Mouse (Mus musculus): ENCODE data around the gene Hpn.

Gene Hpn

DNA sequence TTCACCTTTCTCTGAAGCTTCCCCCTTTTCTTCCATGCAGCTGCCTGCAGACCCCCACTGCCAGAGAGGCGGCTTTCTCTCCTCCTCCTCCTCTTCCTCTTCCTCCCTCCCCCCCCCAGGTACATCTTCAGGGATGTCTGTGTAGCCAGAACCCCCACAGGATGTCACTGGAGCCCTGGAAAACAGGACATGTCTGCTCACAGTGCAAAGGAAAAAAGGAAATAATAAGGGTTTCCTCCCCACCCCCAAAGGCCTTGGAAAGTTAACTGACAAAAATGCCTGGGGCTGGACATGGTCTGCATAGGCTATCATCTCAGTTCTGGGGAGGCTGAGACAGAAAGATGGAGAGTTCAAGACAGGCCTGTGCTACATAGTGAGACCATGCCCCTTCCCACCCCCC lies 34.0 kb downstream of the Hpn start:
- DNase-seq (ENCODE audit: low spot score), result no peak

DNA sequence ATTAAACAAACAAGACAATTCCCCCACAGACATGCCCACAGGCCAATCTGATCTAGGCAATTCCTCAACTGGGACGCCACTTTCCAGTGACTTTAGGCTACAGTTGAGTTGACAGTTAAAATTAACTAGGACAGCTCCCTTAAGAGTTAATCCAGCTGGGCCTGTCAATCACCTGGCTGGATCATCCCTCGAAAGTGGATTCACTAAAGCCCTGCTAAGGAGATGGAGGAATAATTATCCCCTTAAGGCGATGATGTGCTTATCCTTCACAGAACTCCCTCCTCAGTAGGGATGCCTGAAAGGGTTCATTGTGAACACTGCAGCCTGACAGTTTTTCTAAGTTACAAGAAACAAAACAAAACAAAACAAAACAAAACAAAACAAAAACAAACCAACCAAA lies 34.5 kb downstream of the Hpn start:
- DNase-seq (ENCODE audit: low spot score), result no peak

DNA sequence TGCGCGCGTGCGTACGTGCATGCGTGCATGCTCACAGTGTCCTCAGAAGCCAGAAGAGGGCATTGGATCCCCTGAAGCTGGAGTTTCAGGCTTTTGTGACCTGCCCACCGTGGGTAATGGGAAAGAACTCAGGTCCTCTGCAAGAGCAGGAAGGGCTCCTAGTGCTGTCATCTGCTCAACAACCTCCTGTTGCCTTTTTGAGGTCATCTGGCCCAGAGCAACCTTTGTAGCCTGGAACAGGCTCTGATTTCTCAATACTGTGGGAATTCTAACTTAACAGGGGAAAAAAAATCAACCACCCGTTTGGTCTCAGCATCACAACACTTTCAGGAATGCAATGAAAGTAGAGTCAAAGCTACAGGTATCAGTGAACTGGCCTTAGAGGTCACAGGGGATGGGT lies 35.4 kb downstream of the Hpn start:
- no peak for DNase-seq (ENCODE audit: low spot score)

DNA sequence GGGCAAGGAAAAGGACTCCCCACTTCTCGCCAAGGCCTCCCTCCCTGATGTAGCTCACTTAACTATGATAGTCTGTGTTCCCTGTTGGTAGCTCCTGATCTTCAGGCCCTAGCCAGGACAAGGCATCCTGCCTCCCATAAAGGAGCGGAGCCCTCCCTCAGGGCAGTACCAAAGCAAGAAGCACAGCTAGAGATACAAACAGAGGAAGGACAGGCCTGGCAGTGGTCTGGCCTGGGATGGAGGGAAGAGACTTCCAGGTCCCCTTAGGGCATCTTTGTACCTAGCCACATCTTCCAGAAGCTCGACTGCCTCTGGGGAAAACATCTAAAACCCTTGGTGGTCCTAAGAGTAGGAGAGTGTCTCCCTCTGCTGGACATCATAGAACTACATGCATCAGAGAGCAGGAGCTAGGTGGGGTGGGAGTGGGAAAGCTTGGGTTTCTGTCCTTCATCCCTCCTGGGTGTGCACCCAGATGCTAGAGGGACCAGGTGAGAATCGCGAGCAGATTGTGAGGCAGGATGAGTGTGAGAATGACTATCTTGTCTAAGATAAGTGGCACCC lies 37.1 kb downstream of the Hpn start:
- no peak for DNase-seq (ENCODE audit: low spot score)

DNA sequence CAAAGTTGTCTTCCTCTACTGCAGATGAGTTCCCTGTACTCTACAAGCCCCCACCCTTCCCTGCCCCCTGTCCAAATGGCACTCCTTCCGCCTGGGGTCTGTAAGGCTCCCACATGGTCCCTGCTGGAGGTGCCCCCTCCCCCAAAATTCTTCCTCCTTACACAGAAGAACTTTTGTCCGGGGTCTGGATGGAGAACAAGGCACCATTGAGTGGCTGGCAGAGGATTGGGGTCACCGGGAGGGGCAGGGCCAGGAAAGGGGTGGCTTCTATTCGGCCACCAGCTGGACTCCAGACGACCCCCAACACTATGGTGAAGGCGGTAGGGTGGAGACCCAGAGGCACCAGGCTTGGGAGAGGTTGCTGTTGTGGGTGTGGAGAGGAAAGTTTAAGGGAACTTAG lies 37.6 kb downstream of the Hpn start:
- DNase-seq (ENCODE audit: low spot score), result no peak

DNA sequence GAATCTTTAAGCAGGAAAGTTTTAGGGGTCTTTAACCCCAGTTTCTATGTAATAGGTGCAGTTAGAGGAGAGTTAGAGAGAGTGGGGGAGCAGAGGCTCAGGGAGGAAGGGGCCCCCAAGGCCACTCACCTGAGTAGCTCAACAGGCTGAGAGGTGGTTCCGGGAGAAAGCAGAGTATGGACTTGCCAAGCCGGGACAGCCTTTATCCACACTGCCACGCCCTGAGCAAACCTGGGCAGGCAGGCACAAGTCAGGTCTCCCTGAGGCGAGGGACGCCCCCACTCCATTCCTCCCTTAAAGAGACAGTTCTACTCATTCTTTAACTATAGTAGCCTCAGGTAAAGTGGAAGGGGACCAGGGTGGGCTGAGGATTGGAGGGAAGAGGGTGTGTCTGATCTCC lies 38.6 kb downstream of the Hpn start, which contains the start of gene Fxyd3:
Gene Fxyd3 (minus strand): TSS at position 213 of the 400 bp plus-strand sequence.
- no peak for DNase-seq (ENCODE audit: low spot score)

DNA sequence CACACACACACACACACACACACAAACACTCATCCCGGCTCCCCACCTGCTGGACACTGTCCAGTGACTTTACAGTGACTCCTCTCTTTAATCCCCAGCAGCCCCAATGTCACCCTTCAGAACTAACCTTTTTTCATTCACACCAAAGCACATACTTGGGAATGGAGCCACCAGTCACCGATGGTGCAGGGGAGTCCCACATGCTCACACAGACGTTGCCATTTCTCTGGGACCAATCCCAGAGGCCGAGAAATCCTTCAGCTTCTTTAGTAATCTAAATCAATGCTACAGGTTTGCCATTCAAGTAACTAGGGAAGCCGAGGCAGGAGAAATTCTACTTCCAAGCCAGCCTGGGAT lies 40.4 kb downstream of the Hpn start:
- DNase-seq (ENCODE audit: low spot score), result no peak

DNA sequence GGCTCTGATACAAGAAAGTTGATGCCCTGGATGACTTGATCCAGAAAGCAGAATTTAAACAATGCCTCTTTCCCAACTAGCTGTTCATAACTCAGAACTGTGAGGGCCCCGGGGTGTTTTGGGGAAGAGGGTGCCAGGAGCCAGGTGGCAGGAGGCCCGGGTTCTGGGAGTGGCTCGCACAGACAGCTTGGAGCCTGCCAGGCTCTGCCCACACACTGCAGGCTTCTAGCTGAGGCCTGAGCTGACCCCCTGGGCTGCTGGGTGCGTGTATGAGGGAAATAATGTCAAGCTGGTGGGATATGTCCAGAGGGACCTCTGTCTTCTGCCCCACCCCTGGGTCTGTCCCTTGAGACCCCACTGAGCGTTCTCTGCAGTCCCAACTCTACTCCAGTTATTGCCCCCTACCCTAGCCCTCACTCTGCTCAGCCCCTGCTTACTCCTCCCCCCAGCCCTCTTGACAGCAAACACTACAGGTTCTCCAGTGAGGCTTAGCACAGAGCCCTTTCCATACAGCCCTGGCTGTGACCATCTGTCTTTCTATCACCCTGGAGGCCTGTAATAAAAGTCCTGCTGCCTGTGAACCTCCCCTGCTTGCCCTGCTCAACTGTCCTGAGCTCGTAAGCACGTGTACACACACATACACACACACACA lies 40.9 kb downstream of the Hpn start:
- DNase-seq (ENCODE audit: low spot score), result peak; percentile 60

DNA sequence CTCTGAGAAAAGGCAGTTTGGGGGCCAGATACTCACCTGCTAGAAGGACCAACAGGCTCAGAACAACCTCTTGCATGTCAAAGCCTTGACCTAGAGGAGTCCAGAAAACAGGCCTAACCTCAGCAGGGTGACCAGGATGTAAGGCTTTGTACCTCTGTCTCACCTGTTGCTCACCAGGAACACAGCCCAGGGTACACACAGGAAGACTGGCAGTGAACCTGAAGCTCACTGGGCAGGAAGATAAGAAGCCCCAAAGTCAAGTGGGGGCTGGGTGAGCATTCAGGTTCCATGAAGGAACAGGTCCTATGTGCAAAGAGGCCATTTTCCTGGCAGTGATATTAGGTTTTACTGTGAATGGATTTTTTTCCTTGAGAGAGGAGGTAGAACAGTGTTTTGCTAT lies 41.5 kb downstream of the Hpn start:
- no peak for DNase-seq (ENCODE audit: low spot score)

DNA sequence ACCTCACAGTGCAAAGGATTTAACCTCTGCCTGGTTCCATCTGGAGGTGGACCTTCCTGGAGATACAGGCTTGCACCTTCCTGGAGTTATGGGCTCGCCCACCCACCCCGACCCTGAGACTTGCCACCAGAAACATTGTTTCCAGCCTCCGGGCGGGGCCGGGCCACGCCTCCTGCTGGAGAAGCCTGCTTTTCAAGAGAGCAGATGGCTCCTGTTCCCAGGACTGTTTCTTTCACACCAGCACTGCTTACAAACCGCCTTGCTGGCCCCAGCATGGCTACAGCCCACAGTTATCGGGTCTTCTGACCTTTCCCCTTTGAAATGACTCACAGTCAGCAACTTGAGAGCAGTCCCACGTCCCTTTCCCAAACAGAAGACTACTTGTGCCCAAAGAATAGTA lies 42.8 kb downstream of the Hpn start:
- no peak for DNase-seq (ENCODE audit: low spot score)

DNA sequence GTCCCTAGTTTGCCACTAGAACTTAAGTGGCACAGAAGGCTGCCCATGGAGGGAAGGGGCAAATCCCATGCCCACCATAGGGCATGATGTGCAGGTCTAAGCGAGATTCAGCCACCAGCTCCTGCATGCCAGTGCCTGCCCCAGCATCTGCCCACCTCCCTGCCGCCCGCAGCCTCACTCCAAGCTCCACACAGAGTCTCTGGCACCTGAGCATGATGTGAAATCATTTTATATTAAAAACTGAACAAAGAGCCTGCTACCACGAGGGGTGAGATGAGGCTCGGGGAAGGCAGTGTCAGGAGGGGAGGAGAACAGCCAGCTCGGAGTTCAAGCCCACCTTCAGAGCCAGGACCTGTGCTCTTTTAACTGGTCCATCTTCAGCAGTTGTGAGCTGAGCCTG lies 44.8 kb downstream of the Hpn start:
- DNase-seq (ENCODE audit: low spot score), result no peak

DNA sequence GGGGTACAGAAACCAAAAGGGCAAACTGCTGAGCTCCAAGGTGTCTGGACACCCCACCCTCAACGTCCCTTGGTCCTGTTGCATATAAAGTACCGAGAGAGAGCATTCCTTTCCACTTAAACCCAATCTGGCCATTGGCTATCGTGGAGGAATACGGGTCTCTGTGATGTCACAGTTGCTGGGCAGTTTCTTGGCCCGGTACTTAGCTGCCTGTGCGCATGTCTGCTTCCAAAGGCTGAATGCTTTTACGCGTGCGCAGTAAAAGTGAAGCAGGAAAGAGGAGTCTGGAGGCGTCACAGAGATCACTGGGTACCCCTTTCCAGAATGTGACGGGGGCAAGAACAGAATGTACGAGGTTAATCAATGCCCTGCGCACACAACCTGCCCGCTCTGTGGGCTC lies 45.6 kb downstream of the Hpn start:
- DNase-seq (ENCODE audit: low spot score), result no peak

DNA sequence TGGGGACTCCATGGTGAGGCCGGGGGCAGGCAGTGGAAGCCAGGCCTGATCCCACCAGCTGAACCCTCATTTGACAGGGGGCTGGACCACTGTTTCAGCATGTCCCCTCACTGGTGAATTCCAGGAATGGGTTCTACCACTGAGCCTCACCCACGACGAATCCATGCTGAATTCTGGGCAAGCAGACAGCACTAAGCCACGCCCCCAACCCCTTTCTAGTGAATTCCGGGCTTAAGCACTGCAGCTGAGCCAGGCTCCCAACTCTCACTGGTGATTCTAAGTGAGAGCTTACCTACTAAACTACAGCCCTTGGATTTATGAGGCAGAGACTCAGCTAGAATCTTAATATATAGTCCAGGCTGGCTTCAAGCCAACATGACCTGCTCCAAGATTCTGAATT lies 47.3 kb downstream of the Hpn start:
- DNase-seq (ENCODE audit: low spot score), result peak; percentile 75

DNA sequence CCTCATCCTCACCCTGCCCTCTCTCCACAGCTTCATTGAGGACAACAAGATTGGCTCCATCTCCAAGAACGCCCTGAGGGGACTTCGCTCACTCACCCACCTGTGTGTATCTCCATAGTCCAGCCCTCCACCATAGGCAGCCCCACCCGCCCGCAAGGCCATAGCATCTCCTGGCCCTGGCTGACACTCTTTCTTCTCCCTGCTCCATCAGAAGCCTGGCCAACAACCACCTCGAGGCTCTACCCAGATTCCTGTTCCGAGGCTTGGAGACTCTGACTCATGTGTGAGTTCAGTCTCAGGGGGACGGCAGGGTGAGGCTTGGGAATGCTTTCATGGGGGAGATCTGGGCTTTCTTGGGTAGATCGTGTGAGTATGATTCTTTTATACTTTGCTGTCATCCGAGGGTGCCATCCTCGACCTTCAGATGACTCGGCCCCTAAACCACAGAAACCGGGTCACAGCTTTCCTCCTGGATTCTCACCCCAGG lies 52.0 kb downstream of the Hpn start:
- DNase-seq (ENCODE audit: low spot score), result no peak

DNA sequence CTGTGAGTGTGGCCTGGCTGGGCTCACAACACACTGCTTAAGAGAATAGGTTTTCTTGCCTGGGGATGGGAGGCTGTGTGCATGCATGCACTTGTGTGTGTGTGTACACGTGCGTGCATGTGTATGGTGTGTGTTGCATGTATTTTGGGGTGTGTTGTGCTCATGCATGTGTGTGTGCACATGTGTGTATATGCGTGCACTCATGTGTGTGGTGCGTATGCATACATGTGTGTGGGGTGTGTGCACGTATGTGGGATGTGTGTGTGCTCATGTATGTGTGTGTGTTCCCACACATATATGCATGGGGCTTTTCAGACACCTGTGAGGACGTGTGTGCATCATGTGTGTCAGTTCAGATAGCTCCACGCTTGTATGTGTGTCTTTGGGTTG lies 54.5 kb downstream of the Hpn start:
- no peak for DNase-seq (ENCODE audit: low spot score)

DNA sequence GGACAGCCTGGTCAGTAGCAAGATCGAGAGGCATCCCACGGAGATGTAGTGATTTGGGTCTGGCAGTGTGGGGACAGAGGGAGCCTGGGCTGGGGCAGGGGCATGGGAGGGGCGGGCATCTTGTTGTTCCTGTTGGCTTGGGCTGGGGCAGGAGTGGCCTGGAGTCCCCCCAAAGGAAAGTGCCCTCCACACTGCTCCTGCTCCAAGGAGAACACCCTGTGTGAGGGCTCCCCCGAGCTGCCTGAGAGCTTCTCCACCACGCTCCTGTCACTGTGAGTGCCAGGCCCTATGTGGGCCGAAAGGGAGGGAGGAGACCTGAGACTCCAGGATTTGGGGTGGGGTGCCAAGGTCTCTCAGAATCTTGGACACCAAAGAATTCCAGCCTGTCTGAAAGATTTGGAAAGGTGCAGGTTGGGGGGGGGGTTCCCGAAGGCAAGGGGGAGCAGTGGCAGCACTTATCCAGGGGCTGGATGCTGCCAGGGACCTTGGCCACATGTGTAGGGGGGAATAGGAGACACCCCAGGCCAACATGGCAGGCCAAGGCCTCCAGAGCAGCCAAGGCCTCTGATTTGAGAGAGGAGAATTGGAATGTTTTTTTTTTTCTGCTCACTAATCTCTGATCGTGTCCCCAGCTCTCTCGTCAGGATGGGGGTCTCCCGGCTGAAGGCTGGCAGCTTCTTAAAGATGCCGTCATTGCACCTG lies 55.0 kb downstream of the Hpn start:
- DNase-seq (ENCODE audit: low spot score), result peak; percentile 53

DNA sequence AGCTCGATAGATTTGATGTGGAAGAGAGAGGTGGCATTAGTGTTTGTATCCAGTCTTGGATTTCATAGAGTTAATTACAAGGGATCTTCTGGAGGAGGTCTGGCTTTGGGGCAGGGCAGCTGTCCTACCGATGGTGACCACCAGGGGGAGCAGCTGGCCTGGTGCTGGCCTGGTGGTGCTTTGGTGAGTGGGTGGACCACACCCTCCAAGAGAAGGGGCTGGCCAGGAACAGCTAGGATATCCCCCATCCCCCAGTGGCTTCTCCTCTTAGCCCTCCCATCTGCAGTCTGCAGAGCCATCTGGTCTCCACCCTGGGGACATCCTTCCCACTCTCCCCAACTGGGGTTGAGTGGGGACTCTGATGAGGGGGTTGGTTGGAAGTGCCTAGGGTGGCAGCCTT lies 56.0 kb downstream of the Hpn start, which contains the start of gene Lgi4:
Gene Lgi4 (plus strand): TSS at position 235 of the 400 bp plus-strand sequence.
- DNase-seq (ENCODE audit: low spot score), result peak; percentile 95

DNA sequence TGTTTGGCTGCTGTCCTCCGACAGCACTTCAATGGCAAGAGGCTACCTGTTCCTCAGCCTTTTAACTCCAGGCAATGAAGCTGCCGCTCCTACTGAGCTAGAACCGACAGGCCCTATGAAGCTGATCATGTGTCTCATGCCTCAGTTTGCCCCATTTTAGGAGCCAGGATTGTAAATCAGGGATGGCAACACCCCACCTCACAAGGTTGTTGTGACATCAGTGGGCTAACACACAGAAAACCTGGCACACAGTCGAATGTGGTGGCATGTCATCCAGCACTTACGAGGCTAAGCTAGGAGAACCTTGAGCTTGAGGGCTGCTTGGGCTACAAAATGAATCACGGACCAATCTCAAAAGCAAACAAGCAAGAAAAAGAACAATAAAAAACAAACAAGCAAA lies 56.9 kb downstream of the Hpn start:
- no peak for DNase-seq (ENCODE audit: low spot score)

DNA sequence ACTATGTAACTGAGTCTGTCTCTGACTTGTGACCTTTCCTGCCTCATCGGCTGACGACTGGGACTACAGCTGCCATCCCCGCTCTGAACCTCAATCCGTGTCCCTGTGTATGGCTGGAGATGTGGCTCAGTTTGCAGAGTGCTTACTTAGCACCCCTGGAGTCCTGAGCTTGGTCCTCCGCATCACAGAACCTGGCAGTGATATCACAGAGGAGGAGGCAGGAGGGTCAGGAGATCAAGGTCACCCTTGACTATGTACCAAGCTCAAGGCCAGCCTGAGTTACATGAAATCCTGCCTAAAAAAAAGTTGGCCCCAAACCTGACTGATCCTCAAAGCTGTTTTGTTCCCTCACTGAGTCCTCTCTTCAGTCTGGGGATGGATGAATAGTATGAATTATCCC lies 57.4 kb downstream of the Hpn start:
- DNase-seq (ENCODE audit: low spot score), result no peak

DNA sequence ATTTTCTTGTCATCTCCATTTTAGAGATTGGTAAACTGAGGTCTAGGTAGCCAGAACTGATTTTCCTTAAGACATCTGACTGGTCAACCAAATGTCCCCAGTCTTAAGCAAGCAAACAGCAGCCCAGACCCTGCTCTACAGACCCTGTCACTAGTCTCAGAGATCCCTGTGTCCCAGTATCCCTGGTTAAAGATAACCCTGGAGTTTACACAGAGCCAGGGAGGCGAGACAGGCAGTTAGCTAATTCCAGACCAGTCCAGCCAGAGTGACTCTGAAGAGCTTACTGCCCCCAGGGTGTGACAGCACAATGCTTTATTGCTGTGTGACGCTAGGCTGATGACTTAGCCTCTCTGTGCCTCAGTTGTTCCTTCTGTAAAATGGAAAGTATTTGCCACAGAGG lies 58.0 kb downstream of the Hpn start, which contains the start of gene Fxyd1:
Gene Fxyd1 (minus strand): TSS at position 129 of the 400 bp plus-strand sequence.
- no peak for DNase-seq (ENCODE audit: low spot score)

DNA sequence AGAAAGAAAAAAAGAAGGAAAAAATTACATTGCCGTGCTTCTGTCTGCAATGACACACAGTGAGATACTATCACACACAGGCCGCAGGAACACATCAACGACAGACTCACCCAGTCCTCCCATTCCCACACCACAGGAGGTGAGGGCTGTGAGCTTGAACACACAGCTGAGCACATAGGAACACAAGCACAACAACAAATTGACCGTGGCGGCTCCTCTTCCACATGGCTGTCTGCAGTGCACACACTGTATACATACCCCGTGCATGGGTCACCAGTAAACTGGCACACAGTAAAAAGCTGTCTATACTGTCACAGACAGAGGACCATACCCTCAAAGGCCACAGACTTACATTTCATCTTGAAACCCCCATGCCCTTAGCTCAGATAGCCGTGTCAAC lies 58.6 kb downstream of the Hpn start:
- no peak for DNase-seq (ENCODE audit: low spot score)

DNA sequence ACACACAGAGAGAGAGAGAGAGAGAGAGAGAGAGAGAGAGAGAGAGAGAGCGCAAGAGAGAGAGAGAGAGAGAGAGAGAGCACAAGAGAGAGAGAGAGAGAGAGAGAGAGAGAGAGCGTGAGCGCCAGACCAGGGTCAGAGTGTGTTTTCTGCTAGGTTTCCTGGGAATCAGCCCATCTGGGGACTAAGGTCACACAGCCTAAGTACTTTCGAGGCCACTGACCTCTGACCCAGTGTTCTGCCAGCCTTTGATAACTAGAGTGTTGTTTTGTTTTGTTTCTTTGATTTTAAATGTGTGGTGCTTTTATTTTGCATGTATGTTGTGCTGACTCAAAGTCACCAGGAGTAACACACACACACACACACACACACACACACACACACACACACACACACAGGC lies 59.2 kb downstream of the Hpn start:
- peak; percentile 68 for DNase-seq (ENCODE audit: low spot score)

DNA sequence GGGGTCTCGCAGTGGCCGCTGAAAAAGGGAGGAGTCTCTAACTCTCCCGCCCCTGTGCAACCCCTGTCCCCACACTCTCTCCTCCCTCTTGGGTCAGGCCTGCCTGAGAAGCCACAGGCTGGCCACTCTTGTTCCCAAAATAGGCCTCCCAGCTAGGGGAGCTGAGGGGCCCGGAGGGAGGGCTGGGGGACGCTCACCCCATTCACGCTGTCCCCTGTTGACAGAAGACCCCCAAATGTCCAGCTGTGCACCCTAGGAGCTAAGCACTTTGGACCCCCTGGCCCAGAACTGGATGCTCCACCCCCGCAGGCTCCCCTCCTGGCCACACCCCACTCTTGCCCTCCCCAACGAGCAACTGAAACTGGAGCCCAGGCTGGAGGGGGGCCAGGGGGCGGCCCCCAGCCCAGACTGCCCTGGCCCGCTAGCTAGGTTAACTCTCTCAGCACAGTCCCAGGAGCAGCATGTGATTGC lies 59.7 kb downstream of the Hpn start:
- DNase-seq (ENCODE audit: low spot score), result peak; percentile 90

All from testis, postnatal 10 days (tissue).